Mouse (Mus musculus): ENCODE results near the gene Myo18a. TPM values are rescaled to one million over a fixed set of nuclear protein-coding genes. Genes with fewer than 3 reads are reported as not detected.

The Myo18a gene
- polyA plus RNA-seq, 1 experiment from 2014 or later: 44.1 TPM

DNA sequence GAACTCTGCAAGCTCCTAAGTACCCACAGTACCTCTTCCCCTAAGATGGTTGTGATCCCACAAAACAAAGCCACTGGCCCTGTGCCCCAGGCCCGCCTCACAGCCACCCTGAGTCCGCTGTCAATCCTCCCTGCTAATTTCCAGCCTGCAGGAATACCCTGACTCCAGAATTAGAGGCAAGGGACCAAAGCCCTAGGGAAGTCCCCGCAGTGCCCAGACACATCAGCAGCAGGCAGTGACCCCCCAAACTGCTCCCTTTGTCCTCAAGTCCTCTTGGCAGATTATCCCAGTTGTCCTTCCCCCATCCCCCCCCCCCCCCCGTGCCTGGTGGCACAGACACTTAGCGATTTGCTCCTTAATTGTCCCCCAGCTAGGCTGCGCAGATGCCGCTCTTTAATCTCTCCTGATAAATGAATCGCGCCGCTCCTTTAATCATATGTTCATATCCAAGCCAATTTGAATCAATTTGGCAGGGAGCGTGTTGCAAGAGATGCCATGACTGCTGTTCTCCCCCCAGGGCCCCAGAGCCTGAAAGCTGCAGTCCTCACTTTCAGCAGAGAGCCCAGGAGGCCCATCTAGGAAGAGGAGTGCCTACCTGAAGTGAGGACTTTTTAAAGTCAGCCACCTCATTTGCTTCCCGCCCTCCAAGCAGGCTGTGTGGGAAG is 104.5 kb downstream of the Myo18a start:
- ATAC-seq (ENCODE audit: low read depth) (no peak), DNase-seq (ENCODE audit: low spot score) (peak; percentile 67)
- Histone ChIP-seq H3K36me3 (ENCODE audit: control insufficient read depth, insufficient read depth, low read length) (peaks cover 14% of the 10 kb centered on the region), H3K9ac (ENCODE audit: low read depth, low read length) (0 out of 2 replicates have a peak overlapping the region, but pooled peaks have one; percentile 21), H3K4me1 (ENCODE audit: control insufficient read depth, insufficient read depth, low read length) (peaks cover 17% of the 10 kb centered on the region), H3K4me3 (ENCODE audit: low read depth, low read length) (no peak overlapping the region), H3K27ac (replicated peaks; ENCODE audit: low read depth, low read length) (no peak overlapping the region), H3K27me3 (replicated peaks; ENCODE audit: control insufficient read depth, insufficient read depth, low read length) (0 out of 2 replicates have a peak, but pooled peaks cover 5% of the 10 kb centered on the region), H3K4me2 (ENCODE audit: low read depth, low read length) (no peak overlapping the region), H3K9me3 (ENCODE audit: control insufficient read depth, low read length) (no peaks in the 10 kb centered on the region)
- WGBS: 26% methylated on average over 10 of the region's 12 CpGs

DNA sequence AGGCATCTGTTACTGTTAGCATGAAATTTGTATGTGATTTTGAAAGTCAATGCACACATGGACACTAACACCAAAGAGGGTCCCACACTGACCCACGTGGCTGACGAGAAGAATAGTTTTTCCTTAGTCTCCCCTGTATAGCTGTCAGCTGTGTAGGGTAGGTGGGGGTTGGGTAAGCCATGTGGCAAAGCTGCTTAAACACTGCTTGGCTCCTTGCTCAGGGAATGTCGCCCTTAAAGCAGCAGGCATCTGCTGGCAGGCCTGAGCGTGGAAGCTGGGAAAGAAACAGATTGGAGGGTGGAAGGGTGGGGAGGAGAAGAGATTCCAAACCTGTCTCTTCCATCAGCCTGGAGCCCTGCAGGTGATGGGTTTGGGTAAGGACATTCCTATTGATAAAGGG is 108.4 kb downstream of the Myo18a start:
- no peak overlapping the region for H3K9ac ChIP-seq (ENCODE audit: low read depth, low read length)
- DNase-seq (ENCODE audit: low spot score) (no peak), ATAC-seq (ENCODE audit: low read depth) (peak; percentile 30; the same call in 1 of the 2 replicates)
- peaks cover 32% of the 10 kb centered on the region for H3K4me1 ChIP-seq (ENCODE audit: control insufficient read depth, insufficient read depth, low read length)
- no peak overlapping the region for H3K4me3 ChIP-seq (ENCODE audit: low read depth, low read length)
- H3K27ac ChIP-seq (replicated peaks; ENCODE audit: low read depth, low read length): no peak overlapping the region
- 23% methylated on average over 4 of the region's 4 CpGs for WGBS
- no peaks in the 10 kb centered on the region for H3K9me3 ChIP-seq (ENCODE audit: control insufficient read depth, low read length)
- no peak overlapping the region for H3K4me2 ChIP-seq (ENCODE audit: low read depth, low read length)
- no peaks in the 10 kb centered on the region for H3K27me3 ChIP-seq (replicated peaks; ENCODE audit: control insufficient read depth, insufficient read depth, low read length)
- H3K36me3 ChIP-seq (ENCODE audit: control insufficient read depth, insufficient read depth, low read length): no peaks in the 10 kb centered on the region

DNA sequence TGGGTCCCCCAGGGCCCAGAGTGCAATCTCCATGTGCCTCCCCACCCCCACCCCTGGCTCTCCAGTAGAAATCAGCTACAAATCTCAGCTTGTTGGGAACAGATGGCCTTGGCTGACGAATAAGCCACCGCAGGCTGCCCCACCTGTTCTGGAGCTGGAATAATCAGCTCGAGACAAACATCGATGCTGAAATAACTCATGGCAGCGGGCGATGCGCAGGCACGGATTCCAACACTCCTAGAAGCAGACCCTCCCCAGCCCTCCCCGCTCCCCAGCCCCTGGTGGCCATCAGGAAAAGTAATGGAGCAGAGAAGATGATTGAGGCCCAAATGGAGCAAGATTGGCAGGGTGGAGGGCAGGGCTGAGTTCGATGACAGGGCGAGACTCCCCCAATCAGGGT is 109.2 kb downstream of the Myo18a start:
- no peaks in the 10 kb centered on the region for H3K36me3 ChIP-seq (ENCODE audit: control insufficient read depth, insufficient read depth, low read length)
- H3K9ac ChIP-seq (ENCODE audit: low read depth, low read length): no peak overlapping the region
- no peaks in the 10 kb centered on the region for H3K27me3 ChIP-seq (replicated peaks; ENCODE audit: control insufficient read depth, insufficient read depth, low read length)
- no peak overlapping the region for H3K4me3 ChIP-seq (ENCODE audit: low read depth, low read length)
- no peak overlapping the region for H3K27ac ChIP-seq (replicated peaks; ENCODE audit: low read depth, low read length)
- peak; percentile 48; the same call in 1 of the 2 replicates for ATAC-seq (ENCODE audit: low read depth)
- WGBS: 1% methylated on average over 11 of the region's 11 CpGs
- H3K4me1 ChIP-seq (ENCODE audit: control insufficient read depth, insufficient read depth, low read length): peaks cover 35% of the 10 kb centered on the region
- DNase-seq (ENCODE audit: low spot score): peak; percentile 70
- peak overlapping the region; percentile 35 for H3K4me2 ChIP-seq (ENCODE audit: low read depth, low read length)
- no peaks in the 10 kb centered on the region for H3K9me3 ChIP-seq (ENCODE audit: control insufficient read depth, low read length)

DNA sequence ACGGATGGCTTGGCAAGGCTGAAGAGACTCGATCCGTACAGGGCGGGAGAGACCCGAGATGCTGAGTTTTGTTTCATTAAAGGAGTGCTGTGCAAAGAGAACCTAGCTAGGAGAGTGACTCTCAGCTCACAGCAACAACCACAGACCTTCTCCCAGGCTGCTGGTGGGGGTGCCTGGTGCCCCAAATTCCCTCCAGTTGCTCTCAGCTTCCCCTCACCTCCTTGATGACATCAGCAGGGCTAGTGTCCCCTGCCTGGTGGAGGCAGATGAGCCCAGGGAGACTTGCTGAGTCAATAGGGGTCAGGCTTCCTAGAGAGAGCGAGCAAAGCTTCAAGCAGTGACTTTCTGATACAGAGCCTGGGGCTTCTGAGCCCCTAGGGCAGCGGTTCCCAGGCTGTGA is 109.6 kb downstream of the Myo18a start:
- peak overlapping the region; percentile 35 for H3K4me2 ChIP-seq (ENCODE audit: low read depth, low read length)

DNA sequence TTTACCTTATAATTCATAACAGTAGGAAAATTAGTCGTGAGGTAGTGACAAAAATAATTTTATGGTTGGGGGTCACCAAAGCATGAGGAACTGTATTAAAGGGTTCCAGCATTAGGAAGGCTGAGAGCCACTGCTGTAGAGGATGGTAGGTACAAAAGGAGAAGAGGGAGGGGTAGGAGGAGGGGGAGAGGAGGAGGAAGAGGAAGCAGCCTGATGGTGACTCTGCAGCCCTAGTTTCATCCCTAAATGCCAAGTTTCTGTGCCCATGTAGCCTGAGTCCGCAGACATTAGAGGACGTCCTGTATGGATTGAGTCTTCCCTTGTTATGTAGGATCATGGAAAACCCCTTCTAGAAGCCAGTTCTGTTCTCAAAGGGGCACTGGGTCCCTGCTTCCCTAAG is 110.1 kb downstream of the Myo18a start:
- ATAC-seq (ENCODE audit: low read depth) (no peak), DNase-seq (ENCODE audit: low spot score) (no peak)
- Histone ChIP-seq H3K27ac (replicated peaks; ENCODE audit: low read depth, low read length) (no peak overlapping the region), H3K9ac (ENCODE audit: low read depth, low read length) (no peak overlapping the region), H3K36me3 (ENCODE audit: control insufficient read depth, insufficient read depth, low read length) (no peaks in the 10 kb centered on the region), H3K9me3 (ENCODE audit: control insufficient read depth, low read length) (no peaks in the 10 kb centered on the region), H3K27me3 (replicated peaks; ENCODE audit: control insufficient read depth, insufficient read depth, low read length) (no peaks in the 10 kb centered on the region), H3K4me3 (ENCODE audit: low read depth, low read length) (no peak overlapping the region), H3K4me2 (ENCODE audit: low read depth, low read length) (no peak overlapping the region), H3K4me1 (ENCODE audit: control insufficient read depth, insufficient read depth, low read length) (peaks cover 28% of the 10 kb centered on the region)
- 39% methylated on average over 3 of the region's 3 CpGs for WGBS

More for the DNA sequence above, 109.6 kb downstream of the Myo18a start:
- DNase-seq (ENCODE audit: low spot score): no peak
- H3K4me3 ChIP-seq (ENCODE audit: low read depth, low read length): no peak overlapping the region
- no peak overlapping the region for H3K27ac ChIP-seq (replicated peaks; ENCODE audit: low read depth, low read length)
- WGBS: 14% methylated on average over 2 of the region's 7 CpGs
- no peaks in the 10 kb centered on the region for H3K27me3 ChIP-seq (replicated peaks; ENCODE audit: control insufficient read depth, insufficient read depth, low read length)
- H3K9ac ChIP-seq (ENCODE audit: low read depth, low read length): no peak overlapping the region
- ATAC-seq (ENCODE audit: low read depth): no peak
- H3K4me1 ChIP-seq (ENCODE audit: control insufficient read depth, insufficient read depth, low read length): peaks cover 31% of the 10 kb centered on the region
- H3K9me3 ChIP-seq (ENCODE audit: control insufficient read depth, low read length): no peaks in the 10 kb centered on the region
- H3K36me3 ChIP-seq (ENCODE audit: control insufficient read depth, insufficient read depth, low read length): no peaks in the 10 kb centered on the region

DNA sequence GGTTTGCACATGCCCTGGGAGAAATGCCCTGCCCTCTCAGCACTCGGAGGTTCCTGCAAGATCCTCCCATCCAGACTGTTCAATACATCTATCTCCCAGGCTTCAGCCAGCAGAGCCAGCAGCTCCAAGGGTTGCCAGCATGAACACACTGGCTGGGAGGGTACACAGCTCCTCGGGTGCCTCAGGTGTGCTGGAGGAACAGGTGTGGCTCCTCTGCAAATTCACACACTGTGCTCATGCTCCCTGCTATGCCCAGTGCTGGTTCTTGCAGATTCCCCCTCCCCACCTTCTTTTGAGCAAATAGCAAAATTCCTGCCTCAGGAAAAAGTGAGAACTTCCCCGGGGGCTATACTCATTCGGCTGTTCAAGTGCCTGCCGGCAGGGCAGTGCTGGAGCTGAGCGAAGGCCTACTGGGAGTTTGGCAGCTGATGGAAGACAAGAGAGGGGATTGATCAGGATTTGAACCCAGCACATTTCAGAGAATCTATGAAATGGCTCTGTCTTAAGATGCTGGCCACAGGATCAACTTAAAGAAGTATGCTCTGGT is 111.7 kb downstream of the Myo18a start:
- Histone ChIP-seq H3K4me1 (ENCODE audit: control insufficient read depth, insufficient read depth, low read length) (peaks cover 28% of the 10 kb centered on the region), H3K9ac (ENCODE audit: low read depth, low read length) (no peak overlapping the region), H3K9me3 (ENCODE audit: control insufficient read depth, low read length) (no peaks in the 10 kb centered on the region), H3K4me2 (ENCODE audit: low read depth, low read length) (no peak overlapping the region), H3K27ac (replicated peaks; ENCODE audit: low read depth, low read length) (no peak overlapping the region), H3K4me3 (ENCODE audit: low read depth, low read length) (no peak overlapping the region), H3K36me3 (ENCODE audit: control insufficient read depth, insufficient read depth, low read length) (no peaks in the 10 kb centered on the region), H3K27me3 (replicated peaks; ENCODE audit: control insufficient read depth, insufficient read depth, low read length) (no peaks in the 10 kb centered on the region)
- ATAC-seq (ENCODE audit: low read depth) (no peak), DNase-seq (ENCODE audit: low spot score) (no peak)
- WGBS: 63% methylated on average over 6 of the region's 6 CpGs

DNA sequence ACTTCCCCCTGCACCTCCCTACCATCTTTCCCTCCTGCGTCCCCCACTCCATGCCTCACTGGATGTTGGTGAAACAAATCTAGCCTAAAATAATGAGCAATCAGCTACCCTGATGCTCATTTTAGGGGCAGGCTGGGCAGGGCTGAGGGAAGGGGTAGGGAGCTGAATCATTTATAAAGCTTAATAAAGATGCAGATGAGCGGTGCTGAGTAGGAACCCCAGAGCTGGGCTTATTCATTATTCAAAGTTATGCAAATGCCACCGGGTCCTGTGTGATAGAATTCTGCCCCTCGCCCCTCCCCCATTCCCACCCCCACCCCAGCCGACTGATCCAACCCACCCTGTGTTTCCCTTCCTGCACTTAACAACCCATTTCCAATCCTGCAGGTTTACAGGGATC is 112.2 kb downstream of the Myo18a start:
- ATAC-seq (ENCODE audit: low read depth) (no peak), DNase-seq (ENCODE audit: low spot score) (no peak)
- Histone ChIP-seq H3K4me3 (ENCODE audit: low read depth, low read length) (no peak overlapping the region), H3K9me3 (ENCODE audit: control insufficient read depth, low read length) (no peaks in the 10 kb centered on the region), H3K27me3 (replicated peaks; ENCODE audit: control insufficient read depth, insufficient read depth, low read length) (no peaks in the 10 kb centered on the region), H3K4me2 (ENCODE audit: low read depth, low read length) (no peak overlapping the region), H3K36me3 (ENCODE audit: control insufficient read depth, insufficient read depth, low read length) (no peaks in the 10 kb centered on the region), H3K27ac (replicated peaks; ENCODE audit: low read depth, low read length) (no peak overlapping the region), H3K9ac (ENCODE audit: low read depth, low read length) (no peak overlapping the region), H3K4me1 (ENCODE audit: control insufficient read depth, insufficient read depth, low read length) (peaks cover 28% of the 10 kb centered on the region)
- WGBS: 62% methylated on average over 5 of the region's 5 CpGs

DNA sequence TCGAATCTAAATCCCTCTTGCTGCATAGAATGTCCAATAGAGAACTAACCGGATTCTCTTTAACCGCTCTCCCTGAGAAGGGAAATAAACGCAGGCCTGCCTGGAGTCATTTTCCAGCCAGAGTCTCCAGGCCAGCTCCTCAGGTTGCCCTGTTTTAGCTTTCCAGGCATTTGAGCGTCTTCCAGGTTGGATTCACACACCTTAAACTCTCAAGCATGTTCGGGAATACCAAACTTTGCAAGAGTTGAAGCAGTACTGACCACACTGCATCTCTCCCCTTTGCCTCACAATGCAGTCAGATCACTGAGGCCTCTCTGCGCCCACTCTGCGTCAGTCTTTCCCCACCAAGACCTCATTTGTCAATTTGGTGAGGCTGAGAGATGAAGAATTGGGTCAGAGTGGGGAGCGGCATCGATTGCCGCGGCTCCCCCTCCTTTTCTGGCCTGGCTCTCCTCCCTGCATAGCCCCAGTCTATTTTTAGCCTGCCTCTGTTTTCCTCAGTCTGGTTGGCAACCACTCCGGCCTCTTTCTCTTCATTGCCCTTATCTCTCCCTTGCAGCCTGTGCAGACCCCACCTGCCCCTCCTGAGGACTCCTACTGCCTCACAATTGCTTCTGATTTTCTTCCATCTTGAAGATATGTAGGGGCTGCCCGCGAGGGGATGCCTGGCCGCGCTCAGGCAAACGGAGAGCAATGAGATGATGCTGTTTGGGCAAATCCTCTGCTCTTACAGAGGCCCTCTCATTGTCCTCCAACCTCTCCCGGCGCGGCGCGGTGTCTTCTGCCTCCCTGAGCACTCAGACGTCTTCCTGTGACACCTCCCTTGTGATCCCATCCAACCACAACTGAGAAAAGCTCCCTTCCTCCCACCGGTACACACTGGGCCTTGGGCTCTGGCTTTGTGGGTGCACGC is 113.1 kb downstream of the Myo18a start:
- Histone ChIP-seq H3K27me3 (replicated peaks; ENCODE audit: control insufficient read depth, insufficient read depth, low read length) (no peaks in the 10 kb centered on the region), H3K4me2 (ENCODE audit: low read depth, low read length) (no peak overlapping the region), H3K36me3 (ENCODE audit: control insufficient read depth, insufficient read depth, low read length) (no peaks in the 10 kb centered on the region), H3K27ac (replicated peaks; ENCODE audit: low read depth, low read length) (peak overlapping the region; percentile 45; the same call in 1 of the 2 replicates), H3K4me1 (ENCODE audit: control insufficient read depth, insufficient read depth, low read length) (peaks cover 28% of the 10 kb centered on the region), H3K4me3 (ENCODE audit: low read depth, low read length) (no peak overlapping the region), H3K9me3 (ENCODE audit: control insufficient read depth, low read length) (no peaks in the 10 kb centered on the region), H3K9ac (ENCODE audit: low read depth, low read length) (no peak overlapping the region; the same call in 1 of the 2 replicates)
- DNase-seq (ENCODE audit: low spot score) (no peak), ATAC-seq (ENCODE audit: low read depth) (no peak)
- WGBS: 54% methylated on average over 26 of the region's 26 CpGs
